Mouse (Mus musculus): ENCODE data around the gene Psapl1.
"Not testable (repeated sequence)": the region's sequence is repeated elsewhere in the genome, so short reads cannot be mapped to it uniquely, and the experiment has no call there.

Gene Psapl1

DNA sequence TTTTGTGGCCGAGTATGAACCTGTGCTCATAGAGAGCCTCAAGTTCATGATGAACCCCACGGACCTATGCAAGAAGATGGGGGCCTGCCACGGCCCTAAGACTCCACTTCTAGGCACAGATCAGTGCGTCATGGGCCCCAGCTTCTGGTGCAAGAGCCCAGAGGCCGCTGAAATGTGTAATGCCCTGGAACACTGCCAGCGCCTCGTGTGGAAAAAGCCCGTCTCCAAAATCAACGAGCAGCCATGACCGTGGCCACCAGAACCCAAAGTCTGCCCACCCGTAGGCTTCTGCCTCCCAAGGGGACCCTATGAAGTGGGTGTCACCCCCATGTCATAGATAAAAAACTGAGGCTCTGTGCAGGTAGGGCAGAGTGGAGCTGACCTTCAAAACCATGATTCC lies 1.6 kb downstream of the Psapl1 start:
- DNase-seq: no peak

DNA sequence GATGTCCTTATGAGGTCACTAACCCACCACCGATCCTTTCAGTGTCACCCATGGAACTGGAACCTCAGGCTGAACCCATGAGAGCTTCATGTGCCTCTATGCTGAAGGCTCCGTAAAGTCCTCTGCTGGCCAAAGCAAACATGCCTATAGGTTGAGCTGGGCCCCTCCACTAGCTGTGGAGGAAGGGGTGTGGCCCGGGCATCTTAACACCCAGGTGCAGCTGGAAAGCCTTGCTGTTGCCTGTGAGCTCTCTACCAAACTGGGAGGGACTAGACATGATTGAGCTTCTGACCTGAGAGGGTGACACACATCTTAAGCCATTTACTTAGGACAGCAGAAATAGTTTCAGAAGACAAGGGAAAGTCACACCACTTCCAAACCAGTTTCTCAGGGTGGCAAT lies 5.0 kb downstream of the Psapl1 start:
- DNase-seq: no peak

DNA sequence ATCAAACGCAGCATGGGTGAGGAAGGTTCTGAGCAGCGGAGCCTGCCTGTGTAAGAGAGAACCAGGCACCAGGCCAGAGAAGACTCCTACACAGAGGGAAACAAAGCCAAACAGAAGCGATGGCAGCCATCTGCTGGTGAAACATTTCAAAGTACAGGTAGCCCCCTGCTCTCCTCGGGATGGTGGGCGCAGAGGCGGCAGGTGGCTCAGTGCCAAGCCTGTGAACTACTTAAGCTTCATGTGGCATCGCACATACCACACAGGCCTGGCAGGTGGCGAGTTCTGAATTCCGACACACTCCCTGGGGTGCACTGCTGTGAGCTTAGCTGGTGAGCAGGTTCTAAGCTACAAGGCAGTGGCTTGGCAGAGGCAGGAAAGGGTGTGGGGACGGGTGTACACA lies 9.5 kb downstream of the Psapl1 start:
- DNase-seq: no peak

DNA sequence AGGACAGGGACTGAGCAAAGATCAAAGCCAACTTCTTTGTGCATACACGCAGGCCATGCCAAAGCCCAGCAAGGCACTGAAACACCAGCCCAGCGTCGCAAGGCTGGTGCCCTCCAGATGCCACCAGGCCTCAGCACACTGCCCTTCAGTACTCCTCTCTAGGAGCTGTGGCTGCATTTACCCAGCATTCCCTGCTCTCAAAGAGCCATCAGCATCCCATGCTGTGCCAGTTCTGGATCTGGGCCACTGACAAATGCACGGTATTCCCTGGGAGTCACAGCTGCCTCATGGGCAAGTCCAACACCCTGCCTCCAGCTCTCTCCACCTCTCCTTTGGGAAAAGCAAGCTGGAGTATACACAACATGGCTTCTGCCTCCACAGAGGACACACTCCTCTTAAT lies 16.3 kb downstream of the Psapl1 start:
- no peak for DNase-seq

DNA sequence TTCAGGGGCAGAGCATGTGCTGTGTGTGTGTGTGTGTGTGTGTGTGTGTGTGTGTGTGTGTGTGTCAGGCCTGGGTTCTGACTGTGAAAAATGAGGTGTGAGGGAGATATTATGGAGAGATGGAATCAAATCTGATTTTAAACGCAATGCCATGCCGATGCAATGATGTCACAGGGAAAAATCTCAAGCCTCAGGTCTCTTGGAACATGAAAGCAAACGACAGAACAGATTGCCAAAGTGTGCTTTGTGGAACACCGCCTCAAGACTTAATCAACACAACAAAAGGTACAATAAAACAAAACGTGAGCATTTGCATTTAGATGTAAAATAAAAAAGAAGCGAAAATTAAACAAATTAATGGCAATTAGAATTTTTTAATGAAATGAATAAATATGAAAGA lies 16.8 kb downstream of the Psapl1 start:
- no peak for DNase-seq

DNA sequence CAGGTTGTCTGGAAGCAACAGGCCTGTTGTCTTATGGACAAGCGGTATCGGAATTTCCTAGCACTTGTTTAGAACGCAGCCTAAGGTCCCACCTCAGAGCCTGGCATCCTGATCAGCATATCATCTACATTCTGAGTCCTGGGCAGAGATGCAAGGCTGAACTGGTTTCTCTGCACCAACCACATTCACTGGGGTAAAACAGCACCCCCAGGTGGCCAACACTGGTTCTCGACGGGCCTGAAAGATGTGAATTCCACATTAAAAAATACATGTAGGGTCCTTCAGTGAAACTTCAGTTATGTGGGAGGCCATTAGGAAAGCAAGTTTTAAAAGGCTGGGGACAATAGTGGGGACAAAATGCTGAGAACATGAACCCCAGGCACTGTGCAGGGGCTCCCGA lies 20.0 kb downstream of the Psapl1 start:
- DNase-seq: peak; percentile 62 to 65

DNA sequence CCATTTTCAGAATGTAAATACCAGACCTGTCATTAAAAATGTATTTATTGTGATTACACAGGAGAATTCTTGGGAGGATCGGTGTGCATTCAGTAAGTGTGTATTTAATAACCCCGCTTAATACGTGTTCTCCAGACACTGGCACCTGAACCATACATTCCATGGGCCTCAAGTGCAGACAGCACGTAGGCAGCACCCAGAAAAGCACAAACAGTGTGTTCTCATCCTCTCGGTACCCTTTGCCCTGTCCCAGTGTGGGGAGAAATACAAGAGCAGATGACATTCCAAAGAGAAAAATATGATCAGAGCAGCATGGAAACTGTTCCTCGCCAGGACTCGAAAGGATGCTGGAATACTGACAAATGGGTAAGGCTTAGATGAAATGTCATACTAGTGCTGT lies 22.0 kb downstream of the Psapl1 start:
- no peak for DNase-seq

DNA sequence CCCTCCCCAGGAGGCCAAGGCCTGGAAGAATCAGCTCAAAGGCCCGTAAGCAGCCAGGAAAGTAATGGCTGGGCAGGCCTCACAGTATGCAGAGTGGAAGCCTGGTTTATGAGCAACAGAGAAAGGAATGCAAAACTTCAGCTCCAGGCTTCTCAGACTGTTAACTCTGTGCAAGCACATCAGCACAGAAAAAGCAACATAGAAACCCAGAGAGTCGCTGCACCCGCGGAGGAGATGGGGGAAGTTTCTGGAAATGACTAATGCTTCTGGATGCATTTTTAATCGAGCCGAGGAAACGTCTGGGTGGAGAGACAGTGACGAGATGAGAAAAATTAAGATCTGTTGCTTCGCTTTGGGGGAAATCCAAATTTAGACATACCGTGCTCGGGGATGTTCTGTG lies 22.5 kb downstream of the Psapl1 start:
- no peak for DNase-seq

DNA sequence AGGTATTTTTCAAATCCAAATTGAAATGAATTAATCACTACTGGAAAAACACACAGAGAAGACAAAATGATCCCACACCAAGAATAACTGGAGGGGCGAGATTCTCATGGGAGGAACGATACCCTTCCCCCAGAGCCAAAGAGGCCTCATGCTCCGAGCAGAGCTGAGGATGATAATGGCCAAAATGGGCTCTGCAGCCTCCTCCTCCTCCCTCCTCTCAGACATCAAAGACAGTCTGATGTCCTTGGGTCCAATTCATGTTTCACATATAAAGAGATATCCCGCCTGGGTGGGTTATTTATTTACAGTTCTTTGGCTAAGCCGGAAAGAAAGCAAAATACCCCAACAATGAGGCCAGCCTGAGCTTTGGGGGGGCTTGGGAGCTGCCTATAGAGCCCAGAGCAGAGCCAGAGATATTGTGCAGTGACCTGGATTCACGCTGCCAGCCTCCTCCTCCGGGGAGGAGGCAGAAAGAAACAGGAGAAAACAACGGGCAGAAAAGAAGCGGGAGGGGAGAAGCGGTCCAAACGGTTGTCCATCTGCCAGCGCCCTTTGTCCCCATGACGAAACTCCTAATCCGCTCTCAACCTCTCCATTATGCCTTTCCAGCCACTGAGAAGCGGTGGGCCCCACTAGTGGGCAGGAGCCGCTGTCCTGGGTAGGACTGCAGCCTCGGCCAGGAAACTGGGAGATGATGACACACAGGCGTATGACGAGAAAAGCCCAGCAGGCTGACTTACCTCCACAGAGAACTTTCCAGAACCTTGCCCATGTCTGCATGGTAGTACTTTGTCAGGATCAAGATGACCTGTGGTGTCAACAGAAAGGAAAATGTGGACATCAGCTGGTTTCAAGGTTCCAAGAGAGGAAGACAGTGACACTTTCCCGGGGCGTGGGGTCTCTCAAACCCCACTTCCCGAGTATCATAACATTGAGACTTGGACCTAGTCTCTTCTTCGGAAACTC lies 24.9 kb downstream of the Psapl1 start:
- DNase-seq: no peak

DNA sequence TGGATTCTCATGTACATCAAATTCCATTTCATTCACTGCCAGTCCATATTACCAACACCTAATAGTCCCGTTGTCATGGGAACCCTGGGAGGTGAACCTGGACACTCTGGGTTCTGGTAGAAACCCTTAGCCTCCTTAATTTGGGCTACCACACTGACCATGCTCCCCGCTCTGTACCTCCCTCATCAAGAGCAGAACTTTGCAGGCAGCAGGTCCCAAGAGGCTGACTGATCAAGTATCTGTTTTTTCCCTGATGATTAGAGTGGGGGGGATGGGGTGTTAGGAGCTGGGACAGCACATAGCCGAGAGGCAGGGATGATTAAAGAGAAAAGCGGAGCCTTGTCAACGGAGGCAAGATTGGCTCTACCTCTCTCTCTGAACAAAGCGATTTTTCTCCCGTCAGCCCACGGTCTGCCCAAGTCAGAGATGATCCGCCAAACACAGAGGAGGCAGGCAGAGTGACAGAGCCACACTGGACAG lies 26.5 kb downstream of the Psapl1 start:
- no peak for DNase-seq

DNA sequence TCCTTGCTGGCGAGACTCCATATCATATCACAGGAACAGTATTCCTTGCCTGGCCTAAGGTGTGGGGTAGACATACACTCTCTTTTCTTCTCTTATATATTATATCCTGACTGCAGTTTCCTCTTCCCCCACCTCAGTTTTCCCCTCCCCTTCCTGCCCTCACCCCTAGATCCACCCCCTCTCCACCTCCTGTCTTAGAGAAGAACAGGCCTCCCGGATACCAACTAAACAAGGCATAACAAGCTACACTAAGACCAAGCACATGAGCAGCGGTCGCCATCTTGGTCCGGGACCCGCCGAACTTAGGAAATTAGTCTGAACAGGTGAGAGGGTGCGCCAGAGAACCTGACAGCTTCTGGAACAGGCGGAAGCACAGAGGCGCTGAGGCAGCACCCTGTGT lies 33.7 kb downstream of the Psapl1 start:
- DNase-seq: not testable (repeated sequence)

DNA sequence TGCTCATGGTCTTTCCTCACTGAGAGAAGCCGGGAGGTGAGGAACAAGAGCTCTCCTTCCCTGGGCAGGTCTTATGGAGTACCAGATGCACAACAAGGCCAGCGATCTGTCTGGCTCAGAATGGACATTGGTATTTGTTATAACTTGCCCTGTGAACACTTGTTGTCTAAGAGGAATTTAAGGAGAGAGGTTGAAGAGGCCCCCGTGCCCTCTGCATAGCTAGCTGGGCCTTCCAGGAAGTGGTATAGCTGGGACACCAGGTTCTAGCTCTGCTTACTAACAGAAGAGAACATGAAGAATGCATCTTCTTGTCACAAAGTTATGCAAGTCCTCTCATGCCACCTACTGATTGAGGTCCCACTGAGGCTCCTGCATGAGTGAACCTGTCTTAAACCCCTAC lies 44.2 kb downstream of the Psapl1 start:
- no peak for DNase-seq

DNA sequence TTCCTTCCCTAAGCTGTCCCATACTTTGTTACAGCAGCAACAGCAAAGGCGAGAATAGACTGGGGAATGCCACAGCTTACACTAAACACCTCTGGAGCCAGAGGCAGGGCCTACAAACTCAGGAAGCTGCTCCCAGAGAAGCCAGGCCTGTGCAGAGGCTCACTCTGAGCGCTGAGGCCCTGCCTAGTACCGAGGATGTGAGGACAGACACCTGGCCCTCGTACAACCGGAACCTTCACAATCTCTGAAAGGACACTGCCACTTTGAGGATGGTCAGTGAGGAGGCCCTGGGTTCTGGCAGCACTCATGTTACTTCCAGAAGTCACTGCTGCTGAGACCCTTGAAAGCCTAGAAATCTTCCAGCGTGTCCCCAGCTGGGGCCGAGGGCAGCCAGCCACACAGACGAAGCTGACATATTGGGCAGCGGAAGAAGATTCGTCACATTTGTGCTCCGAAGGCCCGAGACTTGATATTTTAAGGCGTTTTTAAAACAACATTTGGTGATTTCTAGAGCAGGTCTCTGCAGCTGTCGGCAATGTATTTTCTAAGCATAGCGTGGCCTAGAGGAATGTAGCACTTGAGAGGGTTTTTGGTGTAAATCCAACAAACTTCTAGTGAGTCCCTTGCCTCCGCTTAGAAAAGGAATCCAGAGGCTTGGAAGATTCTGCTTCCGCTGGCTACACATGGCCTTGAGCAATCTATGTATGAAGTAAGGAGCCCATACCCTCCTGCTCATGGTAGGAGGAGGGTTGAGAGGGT lies 49.1 kb downstream of the Psapl1 start:
- no peak for DNase-seq

DNA sequence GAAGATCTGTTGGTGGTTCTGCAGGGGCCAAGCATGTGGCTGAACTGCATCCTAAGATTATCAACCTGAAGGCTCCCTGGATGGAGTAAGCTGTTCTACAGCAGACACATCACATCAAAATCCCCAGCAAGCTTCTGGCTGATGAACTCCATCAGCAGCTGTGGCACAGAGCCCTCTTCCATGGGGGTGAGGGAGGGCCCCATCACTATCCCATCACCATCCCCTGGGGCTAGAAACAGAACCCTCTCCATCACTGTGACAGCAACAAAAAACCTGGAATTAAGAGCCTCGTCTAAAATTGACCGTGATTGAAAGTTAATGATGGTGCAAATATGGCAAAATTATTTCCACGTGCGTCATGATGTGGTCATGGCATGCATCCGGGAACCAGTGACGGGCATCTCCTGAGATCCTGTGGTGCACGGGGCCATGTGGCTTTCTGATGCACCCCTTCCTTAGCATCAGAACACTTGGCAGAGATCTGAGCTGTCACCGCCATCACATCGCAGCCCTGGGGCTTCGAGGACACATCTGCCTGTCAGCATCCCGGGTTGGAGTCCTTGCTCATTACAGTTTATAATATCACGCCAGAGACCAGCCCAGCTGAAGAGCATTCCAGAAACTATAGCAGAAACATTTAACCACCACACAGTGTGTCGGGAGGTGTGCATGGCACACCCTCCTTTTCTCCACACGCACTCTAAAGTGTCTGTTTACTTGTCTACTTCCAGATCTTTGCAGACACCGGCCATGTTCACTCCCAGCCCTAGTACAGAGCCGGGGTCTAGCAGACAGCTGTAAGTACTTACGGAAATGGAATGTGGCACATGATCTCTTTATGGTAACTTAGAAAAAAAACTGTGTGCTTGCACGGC lies 51.1 kb downstream of the Psapl1 start:
- no peak for DNase-seq
